Mouse (Mus musculus) embryonic facial prominence, embryonic 14.5 days (tissue): ENCODE measurements around the gene 3110082I17Rik. TPM values are rescaled to one million over a fixed set of nuclear protein-coding genes. Genes with fewer than 3 reads are reported as not detected.

Experiments used
- ATAC-seq: fragments of 200-750 bp; cut with Nextera tagmentation; 2 replicates; pipeline ENCODE4 v1.8.0; 2017; ENCODE audit warnings: low read depth, moderate number of reproducible peaks, moderate TSS enrichment
- DNase-seq: peaks from one replicate; pipeline ENCODE4 v3.0.0-alpha.2; 2015; ENCODE audit warnings: low spot score
- H3K27ac ChIP-seq: fragments of 300-500 bp; sonication (generic); replicated peaks from 2 replicates; pipeline ENCODE4 v1.5.1; 2014; ENCODE audit warnings: low read depth, mild to moderate bottlenecking, low read length, moderate library complexity
- H3K27me3 ChIP-seq: fragments of 300-500 bp; sonication (generic); replicated peaks from 2 replicates; pipeline ENCODE4 v1.6.1; 2014; ENCODE audit warnings: low read length; ENCODE audit not compliant: control insufficient read depth, insufficient read depth
- H3K36me3 ChIP-seq: fragments of 300-500 bp; sonication (generic); 2 replicates; pipeline ENCODE4 v1.6.1; 2014; ENCODE audit warnings: low read length, mixed read lengths; ENCODE audit not compliant: control insufficient read depth, insufficient read depth
- H3K4me1 ChIP-seq: fragments of 300-500 bp; sonication (generic); 2 replicates; pipeline ENCODE4 v1.6.1; 2014; ENCODE audit warnings: antibody characterized with exemption, low read length; ENCODE audit not compliant: control insufficient read depth, insufficient read depth
- H3K4me2 ChIP-seq: fragments of 300-500 bp; sonication (generic); 2 replicates; pipeline ENCODE4 v1.6.1; 2014; ENCODE audit warnings: low read depth, mild to moderate bottlenecking, low read length, moderate library complexity, mixed read lengths
- H3K4me3 ChIP-seq: fragments of 300-500 bp; sonication (generic); 2 replicates; pipeline ENCODE4 v1.5.1; 2014; ENCODE audit warnings: low read depth, mild to moderate bottlenecking, low read length
- H3K9ac ChIP-seq: fragments of 300-500 bp; sonication (generic); 2 replicates; pipeline ENCODE4 v1.6.1; 2014; ENCODE audit warnings: low read depth, mild to moderate bottlenecking, low read length, moderate library complexity, mixed read lengths
- H3K9me3 ChIP-seq: fragments of 300-500 bp; sonication (generic); 2 replicates; pipeline ENCODE4 v1.6.1; 2016; ENCODE audit warnings: low read length; ENCODE audit not compliant: control insufficient read depth
- WGBS: fragments of 180-500 bp; shearing (Covaris S2); extraction: QIAGEN DNeasy Blood & Tissue Kit; methylation state at CpG from one replicate; pipeline ENCODE4 v1.1.7; 2014; 5-methylcytosine and 5-hydroxymethylcytosine counted together
- polyA plus RNA-seq: library from polyadenylated mRNA; unstranded; fragments of >200 nt; fragmentation: Nextera tagmentation; extraction: Ambion mirVana; gene quantifications from 2 replicates; pipeline ENCODE4 v1.2.1, GENCODE M21; 2014

3110082I17Rik gene
- polyA plus RNA-seq, 1 experiment from 2014 or later: 24.7 TPM

GRCm38 (mm10) chr5:139491348-139491747 is 31.0 kb upstream of the 3110082I17Rik start:
- H3K36me3 ChIP-seq: no peaks in the 10 kb centered on the region
- WGBS: 56% methylated on average over 8 of the region's 8 CpGs

DNA sequence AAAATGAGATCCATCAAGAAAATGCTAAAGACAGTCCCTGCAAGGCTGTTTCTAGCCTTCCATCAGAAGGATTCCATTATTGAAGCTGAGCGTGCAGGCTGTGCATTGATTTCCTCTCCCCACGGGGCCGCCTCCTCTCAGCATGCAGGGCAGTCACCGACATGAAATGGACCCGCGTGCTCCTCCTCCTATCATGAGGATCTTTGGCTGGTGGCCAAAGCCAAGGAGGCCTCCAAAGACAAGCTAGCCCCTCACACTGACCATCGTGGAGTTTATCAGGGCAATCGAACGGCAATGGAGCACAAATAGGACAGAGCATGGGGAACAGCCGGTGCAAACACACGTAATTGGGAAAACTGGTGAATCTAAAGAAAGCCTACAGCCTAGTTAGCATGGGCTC is 29.8 kb upstream of the 3110082I17Rik start:
- H3K27me3 ChIP-seq: no peaks in the 10 kb centered on the region
- WGBS: 81% methylated on average over 11 of the region's 11 CpGs
- no peak overlapping the region for H3K27ac ChIP-seq
- H3K9ac ChIP-seq: no peak overlapping the region
- H3K4me1 ChIP-seq: no peaks in the 10 kb centered on the region
- no peak overlapping the region for H3K4me2 ChIP-seq
- no peak overlapping the region for H3K4me3 ChIP-seq
- no peaks in the 10 kb centered on the region for H3K36me3 ChIP-seq
- DNase-seq (no peak), ATAC-seq (no peak)
- H3K9me3 ChIP-seq: peaks cover 9% of the 10 kb centered on the region

More at GRCm38 (mm10) chr5:139491348-139491747, 31.0 kb upstream of the 3110082I17Rik start:
- H3K4me3 ChIP-seq: no peak overlapping the region
- no peak for ATAC-seq
- no peaks in the 10 kb centered on the region for H3K4me1 ChIP-seq
- H3K9ac ChIP-seq: no peak overlapping the region
- peaks cover 5% of the 10 kb centered on the region; the same call in 1 of the 2 replicates for H3K9me3 ChIP-seq
- H3K4me2 ChIP-seq: no peak overlapping the region
- no peaks in the 10 kb centered on the region for H3K27me3 ChIP-seq
- no peak for DNase-seq
- no peak overlapping the region for H3K27ac ChIP-seq

- H3K27ac ChIP-seq: peak within 1 kb of the TSS; percentile 84
- peaks cover 31% of the 10 kb centered on the region for H3K36me3 ChIP-seq
- peak; percentile 97 for ATAC-seq
- peaks cover 9% of the 10 kb centered on the region for H3K9me3 ChIP-seq
- H3K4me3 ChIP-seq: peak within 1 kb of the TSS; percentile 99
- H3K27me3 ChIP-seq: no peaks in the 10 kb centered on the region
- peak; percentile 100 for DNase-seq
- H3K9ac ChIP-seq: peak within 1 kb of the TSS; percentile 86
- WGBS: under 1% methylated on average over 38 of the region's 42 CpGs
- H3K4me1 ChIP-seq: peaks cover 8% of the 10 kb centered on the region
- H3K4me2 ChIP-seq: peak within 1 kb of the TSS; percentile 77
Measured at GRCm38 (mm10) chr5:139484185-139484814, 24.0 kb upstream of the 3110082I17Rik start, which contains the start of gene Zfand2a. TSS of gene Zfand2a (minus strand) at chr5:139484549.

DNA sequence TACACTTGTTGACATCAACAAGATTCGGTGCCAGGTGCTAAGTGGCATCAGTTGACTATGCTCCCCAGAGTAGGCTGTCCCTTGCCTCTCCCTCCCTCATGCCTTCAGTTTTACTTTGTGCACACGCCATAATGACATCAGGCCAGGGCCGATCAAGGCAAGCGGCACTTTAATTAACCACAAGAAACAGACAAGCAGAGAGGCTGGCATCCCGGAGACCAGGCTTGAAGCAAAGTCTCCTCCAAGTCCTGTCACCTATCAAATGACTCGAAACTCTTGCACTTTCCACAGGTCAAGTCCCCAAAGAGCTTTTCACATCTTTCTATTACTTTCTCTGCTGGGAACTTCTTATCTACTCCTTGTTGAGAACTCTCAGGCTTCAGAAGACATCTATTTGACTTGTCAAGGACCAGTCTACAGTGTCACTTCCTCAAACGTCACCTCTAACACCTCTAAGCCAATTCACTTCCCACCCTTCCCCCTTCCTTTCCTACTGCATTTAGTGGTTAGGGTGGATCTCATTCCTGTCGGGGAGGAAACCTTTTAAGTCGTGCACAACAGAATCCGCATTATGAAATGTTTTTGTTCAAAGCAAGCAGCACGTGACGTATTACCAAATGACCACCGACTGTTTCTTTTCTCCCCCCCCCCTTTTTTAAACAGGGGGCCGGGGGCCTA is 23.0 kb upstream of the 3110082I17Rik start:
- Histone ChIP-seq H3K9me3 (peaks cover 9% of the 10 kb centered on the region), H3K9ac (peak overlapping the region; percentile 86), H3K4me1 (peaks cover 8% of the 10 kb centered on the region), H3K27me3 (no peaks in the 10 kb centered on the region), H3K27ac (no peak overlapping the region; the same call in 1 of the 2 replicates), H3K4me2 (peak overlapping the region; percentile 77), H3K4me3 (peak overlapping the region; percentile 99), H3K36me3 (peaks cover 41% of the 10 kb centered on the region)
- DNase-seq (no peak), ATAC-seq (no peak)
- 57% methylated on average over 14 of the region's 14 CpGs for WGBS

GRCm38 (mm10) chr5:139480406-139480805 is 20.1 kb upstream of the 3110082I17Rik start:
- no peak for ATAC-seq
- H3K36me3 ChIP-seq: peaks cover 65% of the 10 kb centered on the region
- WGBS: 89% methylated on average over 10 of the region's 10 CpGs

DNA sequence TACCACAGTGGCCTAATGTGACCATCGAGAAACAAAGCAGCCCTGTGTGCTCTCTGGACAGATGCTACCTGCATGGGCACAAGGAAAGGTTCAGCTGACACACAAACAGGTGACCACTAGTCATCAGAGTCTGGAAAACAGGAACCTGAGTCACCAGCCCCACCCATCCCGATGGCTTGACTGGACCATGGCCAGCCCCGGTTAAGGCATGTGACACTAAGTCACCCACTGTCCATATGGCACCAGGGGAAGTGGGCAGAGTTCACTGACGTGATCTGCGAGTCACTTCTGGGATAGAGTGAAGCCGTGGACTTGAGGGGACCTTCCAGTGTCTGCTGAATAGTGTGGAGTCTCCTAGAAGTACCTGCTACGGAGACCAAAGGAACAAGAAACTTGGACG is 18.8 kb upstream of the 3110082I17Rik start:
- ATAC-seq (no peak), DNase-seq (no peak)
- H3K4me1 ChIP-seq: peaks cover 8% of the 10 kb centered on the region
- H3K9me3 ChIP-seq: no peaks in the 10 kb centered on the region
- no peak overlapping the region for H3K9ac ChIP-seq
- H3K36me3 ChIP-seq: peaks cover 75% of the 10 kb centered on the region
- 90% methylated on average over 8 of the region's 8 CpGs for WGBS
- no peak overlapping the region for H3K27ac ChIP-seq
- no peak overlapping the region for H3K4me3 ChIP-seq
- no peak overlapping the region for H3K4me2 ChIP-seq
- H3K27me3 ChIP-seq: no peaks in the 10 kb centered on the region

More at GRCm38 (mm10) chr5:139480406-139480805, 20.1 kb upstream of the 3110082I17Rik start:
- Histone ChIP-seq H3K27ac (no peak overlapping the region), H3K9me3 (no peaks in the 10 kb centered on the region), H3K4me1 (peaks cover 8% of the 10 kb centered on the region), H3K27me3 (no peaks in the 10 kb centered on the region), H3K9ac (no peak overlapping the region), H3K4me2 (no peak overlapping the region), H3K4me3 (no peak overlapping the region)
- DNase-seq: no peak

DNA sequence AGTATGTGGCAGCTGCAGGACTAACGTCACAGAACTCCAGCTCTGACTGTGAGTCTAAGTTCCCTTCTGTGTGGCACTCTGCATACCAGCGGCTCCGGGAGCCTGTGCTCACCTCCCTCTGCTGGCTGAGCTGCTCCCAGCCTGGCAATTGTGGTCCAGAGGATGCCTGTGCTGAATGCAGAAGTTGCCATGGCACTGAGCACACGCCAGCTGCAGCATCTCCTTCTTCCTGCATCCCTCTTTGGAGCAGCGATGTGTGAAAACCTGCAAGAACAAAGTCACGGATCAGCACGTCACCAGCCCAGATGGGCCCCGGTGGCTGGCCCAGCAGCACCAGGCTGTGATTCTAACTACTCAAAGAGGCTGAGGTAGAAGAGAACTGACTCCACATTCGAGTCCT is 14.4 kb upstream of the 3110082I17Rik start:
- Histone ChIP-seq H3K9me3 (no peaks in the 10 kb centered on the region), H3K4me2 (no peak overlapping the region), H3K4me3 (no peak overlapping the region), H3K36me3 (peaks cover 83% of the 10 kb centered on the region), H3K9ac (no peak overlapping the region), H3K27me3 (no peaks in the 10 kb centered on the region), H3K27ac (no peak overlapping the region), H3K4me1 (no peaks in the 10 kb centered on the region)
- whole genome bisulfite sequencing: 85% methylated on average over 9 of the region's 9 CpGs
- no peak for DNase-seq
- ATAC-seq: no peak

- H3K27ac ChIP-seq: no peak overlapping the region
- H3K4me1 ChIP-seq: no peaks in the 10 kb centered on the region
- H3K27me3 ChIP-seq: no peaks in the 10 kb centered on the region
- no peak overlapping the region for H3K4me3 ChIP-seq
- no peaks in the 10 kb centered on the region for H3K9me3 ChIP-seq
- no peak overlapping the region for H3K4me2 ChIP-seq
- 45% methylated on average over 5 of the region's 5 CpGs for WGBS
- H3K9ac ChIP-seq: no peak overlapping the region
- DNase-seq (peak; percentile 24), ATAC-seq (0 out of 2 replicates have a peak, but pooled peaks have one; percentile 55)
- H3K36me3 ChIP-seq: peaks cover 23% of the 10 kb centered on the region
Measured at GRCm38 (mm10) chr5:139467998-139468397, 7.7 kb upstream of the 3110082I17Rik start.
